Mouse (Mus musculus): Measurements from ENCODE around the gene Mgat5. TPM values are rescaled to one million over a fixed set of nuclear protein-coding genes. Genes with fewer than 3 reads are reported as not detected.

The Mgat5 gene
- polyA plus RNA-seq, 2 experiments = 6.6 to 8.4 TPM

DNA sequence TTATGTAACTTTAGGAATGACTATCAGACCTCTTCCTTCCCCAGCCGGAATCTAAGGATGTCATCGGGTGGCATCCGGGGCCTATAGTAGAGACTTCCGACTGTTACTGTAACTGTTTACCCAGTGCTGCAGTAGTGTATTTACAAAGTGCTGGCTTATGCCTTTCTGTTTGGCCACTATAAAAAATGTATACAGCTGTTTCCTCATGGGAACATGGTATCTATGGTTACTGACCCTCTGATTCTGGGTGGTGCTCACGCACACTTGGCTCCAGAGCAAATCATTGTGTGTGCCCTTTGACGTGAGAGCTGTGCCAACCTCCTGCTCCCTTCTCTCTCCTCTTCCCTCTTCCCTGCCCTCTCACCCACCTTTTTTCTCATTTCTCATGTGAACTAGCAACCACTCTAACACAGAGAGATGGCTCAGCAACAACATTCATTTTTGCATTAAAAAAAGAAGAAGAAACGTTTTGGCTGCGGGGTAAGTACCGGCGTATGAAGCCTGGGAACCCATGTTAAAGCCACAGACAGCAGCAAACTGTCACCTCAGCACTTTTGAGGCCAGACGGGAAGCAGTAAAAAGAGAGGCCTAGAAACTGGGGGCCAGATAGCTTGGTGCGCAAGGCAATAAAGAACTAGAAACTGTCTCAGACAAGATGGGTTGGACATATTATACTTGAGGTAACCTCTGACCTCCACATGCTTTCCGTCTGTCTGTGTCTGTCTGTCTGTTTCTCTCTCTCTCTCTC lies 65.6 kb downstream of the Mgat5 start:
- Histone ChIP-seq H3K4me3 (replicated peaks; ENCODE audit: low read length) (no peak overlapping the region), H3K9ac (ENCODE audit: low read depth, low read length, severe bottlenecking) (no peak overlapping the region), H3K27me3 (ENCODE audit: control insufficient read depth, insufficient read depth, low read length) (no peaks in the 10 kb centered on the region), H3K36me3 (ENCODE audit: control insufficient read depth, insufficient read depth, low read length) (no peaks in the 10 kb centered on the region), H3K4me2 (replicated peaks; ENCODE audit: low read depth, low read length, severe bottlenecking) (no peak overlapping the region), H3K4me1 (ENCODE audit: control insufficient read depth, insufficient read depth, low read length) (peaks cover 11% of the 10 kb centered on the region; the same call in 1 of the 2 replicates), H3K9me3 (ENCODE audit: control insufficient read depth, low read length) (no peaks in the 10 kb centered on the region), H3K27ac (replicated peaks; ENCODE audit: low read depth, low read length) (0 out of 2 replicates have a peak overlapping the region, but pooled peaks have one; percentile 21)
- DNase-seq (ENCODE audit: low spot score) (peak; percentile 16), ATAC-seq (ENCODE audit: low FRiP score, low read depth) (no peak; the same call in 1 of the 2 replicates)
- WGBS = 67% methylated on average over 13 of the region's 13 CpGs
- no peak for TF ChIP-seq POLR2A (IDR thresholded peaks at IDR 0.05; ENCODE audit: borderline replicate concordance, extremely low read depth, insufficient read depth, insufficient read length)

DNA sequence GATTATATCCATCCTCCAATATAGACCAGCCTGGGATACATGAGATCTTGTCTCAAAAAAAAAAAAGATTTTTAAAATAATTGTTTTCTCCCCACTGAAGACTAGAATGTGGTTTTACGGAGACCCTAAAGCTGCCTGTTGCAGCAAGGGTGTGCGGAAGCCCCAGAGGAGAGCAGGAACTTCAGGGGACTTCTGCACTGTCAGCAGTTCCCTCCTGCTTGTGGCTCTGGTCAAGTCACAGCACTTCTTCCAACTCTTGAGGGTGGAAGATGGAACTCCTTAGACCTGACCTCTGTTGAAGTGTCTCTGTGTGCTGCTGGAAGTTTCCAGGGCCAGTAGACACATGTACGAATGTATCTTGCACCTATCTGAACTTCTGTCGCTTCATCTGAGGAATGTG lies 66.3 kb downstream of the Mgat5 start:
- 93% methylated on average over 4 of the region's 4 CpGs for WGBS
- Histone ChIP-seq H3K27me3 (ENCODE audit: control insufficient read depth, insufficient read depth, low read length) (no peaks in the 10 kb centered on the region), H3K36me3 (ENCODE audit: control insufficient read depth, insufficient read depth, low read length) (no peaks in the 10 kb centered on the region), H3K27ac (replicated peaks; ENCODE audit: low read depth, low read length) (no peak overlapping the region), H3K9ac (ENCODE audit: low read depth, low read length, severe bottlenecking) (no peak overlapping the region), H3K4me2 (replicated peaks; ENCODE audit: low read depth, low read length, severe bottlenecking) (no peak overlapping the region), H3K9me3 (ENCODE audit: control insufficient read depth, low read length) (no peaks in the 10 kb centered on the region), H3K4me1 (ENCODE audit: control insufficient read depth, insufficient read depth, low read length) (peaks cover 11% of the 10 kb centered on the region; the same call in 1 of the 2 replicates), H3K4me3 (replicated peaks; ENCODE audit: low read length) (no peak overlapping the region)
- ATAC-seq (ENCODE audit: low FRiP score, low read depth) = no peak
- no peak for DNase-seq (ENCODE audit: low spot score)
- TF ChIP-seq POLR2A (IDR thresholded peaks at IDR 0.05; ENCODE audit: borderline replicate concordance, extremely low read depth, insufficient read depth, insufficient read length) = no peak

DNA sequence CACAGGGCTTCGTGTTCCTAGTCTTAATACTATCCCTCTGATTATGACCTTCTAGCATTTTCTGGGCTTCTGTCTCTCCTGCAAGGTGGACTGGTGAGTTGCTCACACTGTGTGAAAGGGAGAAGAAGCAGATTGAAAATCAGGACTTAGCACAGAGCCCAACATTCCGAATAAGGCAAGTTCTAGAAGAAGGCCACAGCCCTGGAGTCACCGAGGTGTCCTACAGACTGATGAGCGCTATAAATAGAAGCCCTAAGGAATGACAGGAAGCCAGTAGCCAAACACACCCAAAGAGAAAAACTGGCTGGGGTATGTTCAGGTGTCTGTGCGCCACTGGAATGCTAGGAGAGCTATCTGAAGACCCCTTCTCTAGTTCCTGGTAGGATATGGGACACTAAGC lies 68.5 kb downstream of the Mgat5 start:
- Histone ChIP-seq H3K4me3 (replicated peaks; ENCODE audit: low read length) (no peak overlapping the region), H3K36me3 (ENCODE audit: control insufficient read depth, insufficient read depth, low read length) (no peaks in the 10 kb centered on the region), H3K4me2 (replicated peaks; ENCODE audit: low read depth, low read length, severe bottlenecking) (no peak overlapping the region), H3K9ac (ENCODE audit: low read depth, low read length, severe bottlenecking) (no peak overlapping the region), H3K27me3 (ENCODE audit: control insufficient read depth, insufficient read depth, low read length) (no peaks in the 10 kb centered on the region), H3K4me1 (ENCODE audit: control insufficient read depth, insufficient read depth, low read length) (peaks cover 11% of the 10 kb centered on the region; the same call in 1 of the 2 replicates), H3K9me3 (ENCODE audit: control insufficient read depth, low read length) (no peaks in the 10 kb centered on the region), H3K27ac (replicated peaks; ENCODE audit: low read depth, low read length) (no peak overlapping the region)
- no peak for TF ChIP-seq POLR2A (IDR thresholded peaks at IDR 0.05; ENCODE audit: borderline replicate concordance, extremely low read depth, insufficient read depth, insufficient read length)
- 87% methylated on average over 5 of the region's 5 CpGs for WGBS
- ATAC-seq (ENCODE audit: low FRiP score, low read depth) (no peak), DNase-seq (ENCODE audit: low spot score) (no peak)

DNA sequence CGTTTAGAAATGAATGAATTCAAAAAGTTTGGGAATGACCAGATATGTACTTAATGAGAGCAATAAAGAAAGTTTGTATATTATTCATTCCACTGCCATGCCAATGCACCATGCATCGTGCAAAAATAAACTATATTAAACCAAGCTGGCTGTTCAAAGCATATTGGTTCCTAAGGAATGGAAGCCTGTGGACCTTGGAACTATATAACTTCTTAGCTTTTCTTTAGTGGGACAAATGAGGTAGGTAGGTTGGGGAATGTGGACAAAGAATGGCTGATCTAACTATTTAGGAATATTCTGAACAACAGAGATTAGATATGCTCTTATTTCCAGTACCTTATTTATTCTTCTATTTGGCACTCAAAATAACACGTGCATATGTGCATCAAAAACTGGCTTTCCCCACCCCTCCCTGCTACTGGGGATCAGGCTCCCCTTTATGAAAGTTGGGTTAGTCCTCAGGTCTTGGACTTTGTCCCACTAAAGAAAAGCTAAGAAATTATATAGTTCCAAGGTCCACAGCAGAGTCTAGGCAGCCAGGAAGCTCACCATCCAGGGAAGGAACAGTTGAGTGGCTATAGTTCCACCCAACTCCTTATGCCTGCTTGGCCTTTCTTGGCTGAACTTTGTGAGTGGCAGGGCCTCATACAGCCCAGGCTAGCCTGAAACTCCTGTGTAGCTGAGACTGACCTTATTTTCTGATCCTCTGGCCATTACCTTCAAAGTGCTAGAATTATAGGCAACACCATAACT lies 70.9 kb downstream of the Mgat5 start:
- DNase-seq (ENCODE audit: low spot score) = no peak
- Histone ChIP-seq H3K4me1 (ENCODE audit: control insufficient read depth, insufficient read depth, low read length) (0 out of 2 replicates have a peak, but pooled peaks cover under 1% of the 10 kb centered on the region), H3K4me3 (replicated peaks; ENCODE audit: low read length) (no peak overlapping the region), H3K9me3 (ENCODE audit: control insufficient read depth, low read length) (no peaks in the 10 kb centered on the region), H3K9ac (ENCODE audit: low read depth, low read length, severe bottlenecking) (no peak overlapping the region), H3K27ac (replicated peaks; ENCODE audit: low read depth, low read length) (no peak overlapping the region), H3K4me2 (replicated peaks; ENCODE audit: low read depth, low read length, severe bottlenecking) (no peak overlapping the region), H3K27me3 (ENCODE audit: control insufficient read depth, insufficient read depth, low read length) (no peaks in the 10 kb centered on the region), H3K36me3 (ENCODE audit: control insufficient read depth, insufficient read depth, low read length) (no peaks in the 10 kb centered on the region)
- WGBS = 90% methylated on average over 3 of the region's 3 CpGs
- no peak for ATAC-seq (ENCODE audit: low FRiP score, low read depth)
- no peak for TF ChIP-seq POLR2A (IDR thresholded peaks at IDR 0.05; ENCODE audit: borderline replicate concordance, extremely low read depth, insufficient read depth, insufficient read length)

DNA sequence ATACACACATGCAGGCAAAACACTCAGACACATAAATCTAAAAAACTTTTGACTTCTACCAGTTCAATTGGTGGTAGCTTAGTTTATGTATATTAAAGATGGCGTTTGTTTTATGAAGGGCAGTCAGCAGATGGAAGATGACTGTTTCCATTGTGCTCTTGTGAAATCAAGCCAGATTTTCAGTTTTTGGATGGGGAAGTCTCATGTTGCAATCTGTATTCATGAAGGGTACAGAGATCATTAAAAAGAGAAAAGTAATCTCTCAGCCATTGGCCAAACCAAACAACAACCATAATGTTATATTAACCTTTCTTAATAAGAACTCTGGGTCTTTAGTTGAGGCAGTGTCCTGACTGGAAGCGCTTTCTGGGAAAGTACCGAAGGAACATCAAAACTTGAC lies 73.3 kb downstream of the Mgat5 start:
- no peaks in the 10 kb centered on the region for H3K36me3 ChIP-seq (ENCODE audit: control insufficient read depth, insufficient read depth, low read length)
- H3K4me3 ChIP-seq (replicated peaks; ENCODE audit: low read length) = no peak overlapping the region
- H3K9ac ChIP-seq (ENCODE audit: low read depth, low read length, severe bottlenecking) = no peak overlapping the region
- H3K4me2 ChIP-seq (replicated peaks; ENCODE audit: low read depth, low read length, severe bottlenecking) = no peak overlapping the region
- H3K27me3 ChIP-seq (ENCODE audit: control insufficient read depth, insufficient read depth, low read length) = no peaks in the 10 kb centered on the region
- no peak for TF ChIP-seq POLR2A (IDR thresholded peaks at IDR 0.05; ENCODE audit: borderline replicate concordance, extremely low read depth, insufficient read depth, insufficient read length)
- DNase-seq (ENCODE audit: low spot score) (no peak), ATAC-seq (ENCODE audit: low FRiP score, low read depth) (no peak)
- H3K9me3 ChIP-seq (ENCODE audit: control insufficient read depth, low read length) = no peaks in the 10 kb centered on the region
- WGBS = 90% methylated on average over 3 of the region's 3 CpGs
- H3K27ac ChIP-seq (replicated peaks; ENCODE audit: low read depth, low read length) = no peak overlapping the region
- no peaks in the 10 kb centered on the region for H3K4me1 ChIP-seq (ENCODE audit: control insufficient read depth, insufficient read depth, low read length)
